Mouse (Mus musculus) liver, embryonic 16.5 days (tissue): ENCODE data around the gene Stkld1. TPM values are rescaled to one million over a fixed set of nuclear protein-coding genes. Genes with fewer than 3 reads are reported as not detected.

Experiments
- ATAC-seq: fragments of 200-750 bp; cut with Nextera tagmentation; 2 replicates; pipeline ENCODE4 v1.8.0; 2017; ENCODE audit warnings: low read depth, mild to moderate bottlenecking, moderate number of reproducible peaks, moderate library complexity
- H3K27ac ChIP-seq: fragments of 300-500 bp; sonication (generic); 2 replicates; pipeline ENCODE4 v1.5.1; 2014; ENCODE audit warnings: mild to moderate bottlenecking, low read length
- H3K27me3 ChIP-seq: fragments of 300-500 bp; sonication (generic); 2 replicates; pipeline ENCODE4 v1.6.1; 2014; ENCODE audit warnings: low read depth, low read length, mixed read lengths; ENCODE audit not compliant: control insufficient read depth, insufficient read depth
- H3K36me3 ChIP-seq: fragments of 300-500 bp; sonication (generic); 2 replicates; pipeline ENCODE4 v1.6.1; 2014; ENCODE audit warnings: mild to moderate bottlenecking; ENCODE audit not compliant: control insufficient read depth, insufficient read depth
- H3K4me1 ChIP-seq: fragments of 300-500 bp; sonication (generic); 2 replicates; pipeline ENCODE4 v1.6.1; 2014; ENCODE audit warnings: low read depth, low read length, mixed read lengths; ENCODE audit not compliant: control insufficient read depth
- H3K4me2 ChIP-seq: fragments of 300-500 bp; sonication (generic); 2 replicates; pipeline ENCODE4 v1.6.1; 2014; ENCODE audit warnings: low read depth, low read length, mixed read lengths
- H3K4me3 ChIP-seq: fragments of 300-500 bp; sonication (generic); 2 replicates; pipeline ENCODE4 v1.5.1; 2014; ENCODE audit warnings: low read depth, mild to moderate bottlenecking, low read length
- H3K9ac ChIP-seq: fragments of 300-500 bp; sonication (generic); 2 replicates; pipeline ENCODE4 v1.6.1; 2014; ENCODE audit warnings: low read depth, low read length
- H3K9me3 ChIP-seq: fragments of 300-500 bp; sonication (generic); replicated peaks from 2 replicates; pipeline ENCODE4 v1.6.1; 2016; ENCODE audit warnings: low read length; ENCODE audit not compliant: control insufficient read depth
- WGBS: fragments of 180-500 bp; shearing (Covaris S2); extraction: QIAGEN DNeasy Blood & Tissue Kit; methylation state at CpG from one replicate; pipeline ENCODE4 v1.1.7; 2014; ENCODE audit not compliant: insufficient replicate concordance; 5-methylcytosine and 5-hydroxymethylcytosine counted together
- polyA plus RNA-seq: library from polyadenylated mRNA; unstranded; fragments of >200 nt; fragmentation: Nextera tagmentation; extraction: Ambion mirVana; gene quantifications from 2 replicates; pipeline ENCODE4 v1.2.1, GENCODE M21; 2015

Gene Stkld1
- polyA plus RNA-seq, 1 experiment from 2014 or later = 0.04 TPM

GRCm38 (mm10) chr2:26913416-26914147 is 20.3 kb upstream of the Stkld1 start:
- H3K36me3 ChIP-seq = peaks cover 28% of the 10 kb centered on the region
- no peaks in the 10 kb centered on the region for H3K27me3 ChIP-seq
- no peak overlapping the region for H3K9ac ChIP-seq
- no peak for ATAC-seq
- 53% methylated on average over 17 of the region's 17 CpGs for WGBS
- H3K4me1 ChIP-seq = peaks cover 43% of the 10 kb centered on the region
- no peaks in the 10 kb centered on the region for H3K9me3 ChIP-seq
- no peak overlapping the region for H3K4me2 ChIP-seq
- no peak overlapping the region for H3K4me3 ChIP-seq
- H3K27ac ChIP-seq = no peak overlapping the region

GRCm38 (mm10) chr2:26914148-26914941 is 19.5 kb upstream of the Stkld1 start:
- Histone ChIP-seq H3K4me1 (peaks cover 37% of the 10 kb centered on the region), H3K9me3 (no peaks in the 10 kb centered on the region), H3K27ac (no peak overlapping the region), H3K36me3 (peaks cover 35% of the 10 kb centered on the region), H3K9ac (no peak overlapping the region), H3K27me3 (no peaks in the 10 kb centered on the region), H3K4me2 (peak overlapping the region; percentile 94; the same call in 1 of the 2 replicates), H3K4me3 (no peak overlapping the region)
- ATAC-seq = no peak
- 51% methylated on average over 8 of the region's 8 CpGs for WGBS

- Histone ChIP-seq H3K4me3 (peak within 1 kb of the TSS; percentile 68), H3K27me3 (no peaks in the 10 kb centered on the region), H3K4me1 (peaks cover 37% of the 10 kb centered on the region), H3K9me3 (no peaks in the 10 kb centered on the region), H3K9ac (peak within 1 kb of the TSS; percentile 77), H3K36me3 (peaks cover 51% of the 10 kb centered on the region), H3K4me2 (peak within 1 kb of the TSS; percentile 94), H3K27ac (peak within 1 kb of the TSS; percentile 63)
- WGBS = 1% methylated on average over 47 of the region's 47 CpGs
- ATAC-seq = peak; percentile 74
These were observed 17.7 kb upstream of the Stkld1 start, which contains the start of the genes Surf2 and Surf1 for GRCm38 (mm10) chr2:26915927-26916728. Surf2 (plus strand) TSS chr2:26916367. Surf1 (minus strand) TSS chr2:26916530.

GRCm38 (mm10) chr2:26916738-26917137 is 17.1 kb upstream of the Stkld1 start:
- H3K27me3 ChIP-seq = no peaks in the 10 kb centered on the region
- H3K9me3 ChIP-seq = no peaks in the 10 kb centered on the region
- H3K4me3 ChIP-seq = peak overlapping the region; percentile 68
- H3K9ac ChIP-seq = peak overlapping the region; percentile 77
- H3K4me2 ChIP-seq = peak overlapping the region; percentile 94
- H3K4me1 ChIP-seq = peaks cover 35% of the 10 kb centered on the region
- ATAC-seq = peak; percentile 27
- H3K36me3 ChIP-seq = peaks cover 49% of the 10 kb centered on the region
- 4% methylated on average over 13 of the region's 13 CpGs for WGBS
- H3K27ac ChIP-seq = peak overlapping the region; percentile 63

GRCm38 (mm10) chr2:26919684-26920083 is 14.2 kb upstream of the Stkld1 start:
- H3K4me3 ChIP-seq = no peak overlapping the region
- no peak overlapping the region for H3K4me2 ChIP-seq
- H3K9ac ChIP-seq = no peak overlapping the region
- H3K27ac ChIP-seq = no peak overlapping the region
- WGBS = 84% methylated on average over 3 of the region's 3 CpGs
- H3K27me3 ChIP-seq = no peaks in the 10 kb centered on the region
- ATAC-seq = no peak
- H3K4me1 ChIP-seq = peaks cover 23% of the 10 kb centered on the region
- peaks cover 47% of the 10 kb centered on the region for H3K36me3 ChIP-seq
- no peaks in the 10 kb centered on the region for H3K9me3 ChIP-seq

- no peak for ATAC-seq
- H3K36me3 ChIP-seq = peaks cover 53% of the 10 kb centered on the region
These were observed 13.5 kb upstream of the Stkld1 start for GRCm38 (mm10) chr2:26920190-26920855.

GRCm38 (mm10) chr2:26921784-26922183 is 12.1 kb upstream of the Stkld1 start:
- peaks cover 9% of the 10 kb centered on the region for H3K4me1 ChIP-seq
- H3K4me2 ChIP-seq = no peak overlapping the region
- no peaks in the 10 kb centered on the region for H3K9me3 ChIP-seq
- no peak overlapping the region for H3K27ac ChIP-seq
- peaks cover 61% of the 10 kb centered on the region for H3K36me3 ChIP-seq
- no peaks in the 10 kb centered on the region for H3K27me3 ChIP-seq
- 76% methylated on average over 9 of the region's 9 CpGs for WGBS
- H3K4me3 ChIP-seq = no peak overlapping the region
- no peak; the same call in 1 of the 2 replicates for ATAC-seq
- no peak overlapping the region for H3K9ac ChIP-seq

More at GRCm38 (mm10) chr2:26920190-26920855, 13.5 kb upstream of the Stkld1 start:
- no peak overlapping the region for H3K4me3 ChIP-seq
- no peaks in the 10 kb centered on the region for H3K27me3 ChIP-seq
- 79% methylated on average over 6 of the region's 6 CpGs for WGBS
- no peaks in the 10 kb centered on the region for H3K9me3 ChIP-seq
- H3K27ac ChIP-seq = no peak overlapping the region
- H3K9ac ChIP-seq = no peak overlapping the region
- peaks cover 16% of the 10 kb centered on the region for H3K4me1 ChIP-seq
- no peak overlapping the region for H3K4me2 ChIP-seq

- H3K27me3 ChIP-seq = no peaks in the 10 kb centered on the region
- H3K27ac ChIP-seq = no peak overlapping the region
- WGBS = 76% methylated on average over 6 of the region's 6 CpGs
- no peak for ATAC-seq
- peaks cover 29% of the 10 kb centered on the region for H3K36me3 ChIP-seq
- no peaks in the 10 kb centered on the region for H3K9me3 ChIP-seq
- H3K4me3 ChIP-seq = no peak overlapping the region
- no peak overlapping the region for H3K4me2 ChIP-seq
- peaks cover 29% of the 10 kb centered on the region for H3K4me1 ChIP-seq
- no peak overlapping the region for H3K9ac ChIP-seq
These were observed 5.9 kb upstream of the Stkld1 start for GRCm38 (mm10) chr2:26927745-26928476.
